Mouse (Mus musculus): ENCODE measurements around the gene Plppr2.

The Plppr2 gene

GRCm38 (mm10) chr9:21960558-21961208 lies 23.9 kb downstream of the Plppr2 start:
- in situ Hi-C loops (cut with MboI, MseI): no loop called here

DNA sequence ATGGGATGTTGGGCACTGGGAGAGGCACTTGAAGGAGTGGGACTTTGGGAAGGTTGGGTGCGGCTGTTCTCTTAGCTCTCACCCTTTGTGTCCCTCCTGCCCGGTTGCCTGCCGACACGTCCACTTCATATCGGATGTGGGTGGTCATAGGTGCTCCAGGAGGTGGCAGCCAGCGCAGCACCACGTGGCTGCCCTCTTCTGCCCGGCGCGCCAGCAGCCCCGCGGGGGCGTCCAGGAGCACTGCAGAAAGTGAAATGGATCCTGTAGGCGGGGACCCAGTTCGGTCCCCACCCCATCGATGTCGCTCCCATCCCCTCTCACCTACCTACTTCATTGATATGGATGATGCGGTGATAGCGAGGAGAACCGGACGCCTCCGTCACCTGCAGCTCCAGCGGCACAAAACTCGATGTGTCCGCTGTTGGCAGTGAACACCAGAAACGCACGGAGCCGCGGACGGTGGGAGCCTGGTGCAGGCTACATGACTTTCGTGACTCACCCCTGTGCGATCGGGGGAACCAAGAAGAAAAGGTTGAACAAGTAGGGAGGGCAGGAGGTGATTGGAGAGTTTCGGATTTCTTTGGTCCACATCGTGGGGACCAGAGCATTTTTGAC lies 24.6 kb downstream of the Plppr2 start:
- in situ Hi-C loops (cut with MboI, MseI): no loop called here

- in situ Hi-C loops (cut with MboI, MseI): no loop called here
Observed at GRCm38 (mm10) chr9:21962010-21962409, 25.2 kb downstream of the Plppr2 start.

- in situ Hi-C loops (cut with MboI, MseI): no loop called here
Observed at GRCm38 (mm10) chr9:21962416-21963059, 25.7 kb downstream of the Plppr2 start.

DNA sequence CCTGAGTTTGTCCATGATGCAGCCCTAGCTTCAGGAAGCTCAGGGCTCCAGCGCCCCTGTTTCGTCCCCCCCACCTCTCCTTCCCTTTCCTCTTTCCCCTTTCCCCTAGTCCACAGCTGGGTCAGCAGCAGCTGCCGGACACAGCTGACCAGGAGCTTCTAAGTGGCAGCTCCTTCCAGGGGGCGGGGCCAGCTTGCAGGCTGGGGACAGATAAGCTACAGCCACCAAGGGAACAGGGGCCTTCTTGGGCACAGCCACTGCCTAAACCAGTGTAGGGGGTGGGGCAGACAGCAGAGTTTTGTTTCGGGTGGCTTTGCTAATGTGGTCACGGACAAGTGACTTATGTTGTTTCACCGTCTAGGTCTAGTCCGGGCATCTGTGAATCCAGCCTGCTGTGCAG lies 26.6 kb downstream of the Plppr2 start, which contains the start of gene Epor:
Gene Epor (minus strand): TSS at position 90 of the 400 bp plus-strand sequence.
- in situ Hi-C loops (cut with MboI, MseI): no loop called here

DNA sequence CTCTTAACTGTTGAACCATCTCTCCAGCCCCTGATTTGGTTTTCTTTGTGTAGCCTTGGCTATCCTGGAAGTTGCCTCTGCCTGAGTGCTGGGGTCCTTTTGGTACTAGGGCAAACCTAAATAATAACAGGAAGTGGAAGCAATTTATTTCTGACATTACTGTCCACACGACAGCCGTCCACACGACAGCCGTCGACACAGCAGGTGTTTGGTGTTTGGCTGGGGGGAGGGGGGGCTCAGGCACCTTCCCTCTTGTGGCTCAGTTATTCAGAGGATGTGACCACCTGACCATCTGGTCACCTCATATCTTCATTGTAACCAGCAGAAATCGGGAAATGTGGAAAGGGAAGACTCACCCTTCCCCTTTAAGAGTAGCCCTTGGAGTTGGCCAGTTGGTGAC lies 32.0 kb downstream of the Plppr2 start:
- in situ Hi-C loops (cut with MboI, MseI): no loop called here

GRCm38 (mm10) chr9:21969304-21969703 lies 32.5 kb downstream of the Plppr2 start:
- in situ Hi-C loops (cut with MboI, MseI): no loop called here

DNA sequence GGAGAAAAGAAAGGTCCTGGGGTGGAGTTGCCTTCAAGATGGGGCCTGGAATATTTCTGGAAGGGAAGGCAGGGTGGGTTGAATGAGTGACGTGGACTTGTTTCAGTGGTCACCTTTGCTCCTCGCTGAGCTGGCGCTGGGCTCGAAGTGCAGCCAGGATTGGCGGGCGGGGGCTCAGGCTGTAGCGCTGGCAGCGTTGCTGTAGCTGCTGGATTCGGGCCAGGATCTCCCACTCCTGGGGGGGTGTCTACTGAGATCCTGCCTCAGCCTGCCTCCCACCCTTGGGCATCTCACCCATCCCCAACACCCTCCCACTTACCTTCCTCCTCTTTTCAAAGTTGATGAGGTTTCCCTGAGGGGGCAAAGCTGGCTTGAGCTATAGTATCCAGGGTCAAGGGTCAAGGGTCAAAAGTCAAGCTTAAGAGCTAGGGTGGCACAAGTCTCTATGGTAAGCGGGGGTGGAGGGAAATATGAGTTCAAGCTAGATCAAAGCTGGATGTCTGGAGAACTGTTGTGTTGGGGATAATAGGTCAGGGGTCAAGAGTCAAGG lies 39.9 kb downstream of the Plppr2 start:
- in situ Hi-C loops (cut with MboI, MseI): loop anchor here in 1 of 2 experiments (5.0 kb wide), 1 partner anchor 86 kb away; no protein-coding TSS in a partner anchor

DNA sequence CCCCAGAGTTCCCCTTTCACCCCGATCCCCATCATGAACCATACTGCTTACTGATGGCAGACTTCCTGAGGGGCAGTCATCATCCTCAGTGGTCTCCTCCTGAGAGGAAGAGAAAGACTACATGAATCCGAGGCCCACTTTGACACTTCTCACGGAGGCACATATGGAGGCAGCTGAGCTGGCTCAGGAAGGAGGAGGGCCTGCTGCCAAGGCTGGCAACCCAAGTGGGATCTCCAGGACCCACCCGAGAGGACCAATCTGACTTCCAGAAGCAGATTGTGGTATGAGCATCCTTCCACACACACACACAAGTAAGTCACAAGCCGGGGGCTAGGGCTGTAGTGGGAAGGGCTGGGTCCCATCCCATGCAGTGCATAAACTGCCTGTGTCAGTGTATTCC lies 40.5 kb downstream of the Plppr2 start:
- in situ Hi-C loops (cut with MboI, MseI): loop anchor here in 1 of 2 experiments (5.0 kb wide), 1 partner anchor 85 kb away; no protein-coding TSS in a partner anchor

DNA sequence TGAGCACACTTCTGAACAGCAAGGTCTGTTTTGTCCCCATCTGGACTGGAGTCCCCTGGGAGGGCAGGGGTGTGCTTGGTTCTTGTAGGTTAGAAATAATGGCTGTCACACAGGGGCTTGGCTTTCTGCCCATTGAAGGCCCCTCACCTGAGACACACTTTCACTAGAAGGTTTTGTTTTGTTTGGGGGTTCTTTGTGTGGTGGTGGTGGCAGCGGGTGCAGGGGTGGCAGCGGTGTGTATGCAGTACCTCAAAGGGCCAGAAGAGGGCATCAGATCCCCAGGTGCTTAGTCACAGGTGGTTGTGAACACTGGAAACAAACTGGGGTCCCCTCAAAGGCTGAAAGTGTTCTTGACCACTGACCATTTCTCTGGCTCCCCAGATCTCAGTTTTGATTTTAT lies 41.1 kb downstream of the Plppr2 start:
- in situ Hi-C loops (cut with MboI, MseI): loop anchor here in 1 of 2 experiments (5.0 kb wide), 1 partner anchor 84 kb away; no protein-coding TSS in a partner anchor

DNA sequence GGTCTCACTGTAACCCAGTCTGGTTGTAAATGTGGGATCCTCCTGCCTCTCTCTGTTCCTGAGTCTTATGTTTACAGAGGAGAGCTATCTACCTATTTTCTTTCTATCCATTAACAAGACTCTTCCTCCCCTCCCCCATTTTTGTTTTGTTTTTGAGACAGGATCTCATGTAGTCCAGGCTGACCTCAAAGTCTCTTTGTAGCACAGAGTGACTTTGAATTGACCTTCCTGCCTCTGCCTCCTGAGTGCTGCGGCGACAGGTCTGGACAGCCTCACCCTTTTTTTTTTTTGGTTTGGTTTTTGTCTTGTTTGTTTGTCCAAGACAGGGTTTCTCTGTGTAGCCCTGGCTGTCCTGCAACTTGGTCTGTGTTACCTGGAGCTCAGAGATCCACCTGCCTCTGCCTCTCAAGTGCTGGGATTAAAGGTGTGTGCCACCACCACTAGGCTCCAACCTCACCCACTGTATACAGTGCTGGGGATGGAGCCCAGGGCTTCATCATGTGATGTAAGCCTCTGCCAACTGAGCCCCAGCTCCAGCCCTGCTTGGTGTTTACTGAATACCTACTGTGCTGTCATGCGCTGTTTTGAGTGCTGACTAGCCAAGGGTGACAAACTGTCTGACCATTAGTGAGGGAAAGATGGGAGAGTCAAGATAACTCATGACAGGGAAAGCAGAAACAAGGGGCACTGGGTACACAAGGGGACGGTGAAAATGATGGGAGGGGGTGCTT lies 41.7 kb downstream of the Plppr2 start:
- in situ Hi-C loops (cut with MboI, MseI): loop anchor here in 1 of 2 experiments (5.0 kb wide), 1 partner anchor 84 kb away; no protein-coding TSS in a partner anchor

DNA sequence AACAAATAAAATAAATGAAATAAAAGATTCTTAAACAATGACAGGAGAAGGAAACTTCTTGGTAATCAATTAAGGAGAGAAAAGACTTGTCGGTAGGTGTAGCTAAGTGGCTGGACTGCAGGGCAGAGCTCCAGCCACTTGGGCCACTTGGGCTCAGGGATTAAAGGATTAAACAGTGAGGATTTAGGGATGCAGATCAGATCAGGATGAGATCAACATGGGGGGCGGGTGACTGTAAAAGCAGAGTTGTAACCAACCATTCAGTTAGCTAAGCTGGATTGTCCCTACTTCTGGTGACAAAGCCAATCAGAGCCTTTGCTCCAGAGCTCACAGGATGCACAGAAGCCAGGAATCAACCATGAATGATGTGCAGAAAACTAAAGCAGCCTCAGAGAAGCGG lies 47.1 kb downstream of the Plppr2 start:
- in situ Hi-C loops (cut with MboI, MseI): no loop called here

DNA sequence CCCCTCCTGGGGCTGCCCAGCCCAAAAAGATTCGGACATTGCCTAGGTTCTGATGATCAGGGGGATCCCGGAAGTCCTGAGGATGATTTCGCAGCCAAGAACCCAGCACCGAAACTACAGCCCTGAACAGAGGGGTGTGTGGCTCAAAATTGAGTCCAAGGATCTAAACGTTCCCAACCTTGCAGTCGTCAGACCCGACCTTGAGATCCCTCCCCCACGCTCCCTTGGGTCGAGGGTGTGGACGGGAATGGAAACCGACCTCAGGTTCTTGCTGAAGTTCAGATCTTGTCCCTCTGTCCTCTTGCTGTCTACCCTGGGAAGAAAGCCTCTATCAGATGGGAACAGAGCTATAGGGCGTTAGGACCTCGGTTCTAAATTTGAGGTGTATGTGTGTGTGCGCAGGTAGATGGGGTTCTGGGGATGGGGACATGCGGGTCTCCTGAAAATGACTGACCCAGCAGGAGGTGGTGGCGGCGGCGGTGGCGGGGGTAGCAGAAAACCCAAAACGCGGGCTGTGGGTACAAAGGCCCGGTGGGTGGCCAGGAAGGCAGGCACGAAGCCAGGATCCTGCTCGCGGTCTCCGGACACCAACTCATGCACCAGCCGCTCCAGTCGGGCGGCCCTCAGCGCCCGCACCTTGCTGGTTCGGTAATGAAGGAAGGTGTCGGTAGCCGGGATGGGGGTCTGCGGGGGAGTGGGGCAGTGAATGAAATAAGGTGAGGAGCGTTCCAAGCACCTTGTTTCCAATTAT lies 50.9 kb downstream of the Plppr2 start:
- in situ Hi-C loops (cut with MboI, MseI): no loop called here

DNA sequence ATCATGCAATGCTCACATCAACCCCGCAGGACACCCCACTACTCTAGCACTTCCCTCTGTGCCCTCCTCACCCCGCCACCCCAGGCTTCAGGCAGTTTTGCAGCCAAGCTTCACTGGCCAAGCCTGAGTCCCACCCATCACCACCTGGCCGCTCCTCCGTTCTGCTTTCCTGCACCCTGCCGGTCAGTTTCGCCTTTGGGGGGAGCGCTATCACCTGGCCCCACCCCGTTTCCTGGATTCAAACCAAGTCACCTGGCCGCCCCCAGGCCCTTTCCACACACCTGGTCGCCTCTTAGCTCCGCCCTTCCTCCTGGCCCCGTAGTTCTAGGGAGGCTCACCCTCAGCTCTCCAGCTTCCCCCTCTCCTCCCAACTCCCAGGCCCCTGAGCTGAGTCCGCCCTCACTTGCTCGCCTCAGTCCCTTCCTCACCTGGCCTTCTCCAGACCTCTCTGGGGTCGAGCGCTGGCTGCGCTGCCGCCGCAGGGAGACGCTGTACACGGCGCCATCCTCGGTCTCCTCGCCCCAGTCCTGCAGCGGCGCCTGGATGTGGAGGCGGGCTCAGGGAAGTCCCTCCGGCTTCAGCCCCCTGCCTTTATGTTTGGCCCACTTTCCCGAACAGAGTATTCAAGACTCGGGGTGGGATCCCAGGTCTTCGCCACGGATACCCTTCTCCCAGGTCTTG lies 51.7 kb downstream of the Plppr2 start:
- in situ Hi-C loops (cut with MboI, MseI): no loop called here

- in situ Hi-C loops (cut with MboI, MseI): no loop called here
Observed at GRCm38 (mm10) chr9:21989230-21990110, 52.6 kb downstream of the Plppr2 start, which contains the start of gene Rgl3. TSS of gene Rgl3 (minus strand) at chr9:21989446.

- in situ Hi-C loops (cut with MboI, MseI): no loop called here
Observed at GRCm38 (mm10) chr9:21992227-21992626, 55.4 kb downstream of the Plppr2 start.

DNA sequence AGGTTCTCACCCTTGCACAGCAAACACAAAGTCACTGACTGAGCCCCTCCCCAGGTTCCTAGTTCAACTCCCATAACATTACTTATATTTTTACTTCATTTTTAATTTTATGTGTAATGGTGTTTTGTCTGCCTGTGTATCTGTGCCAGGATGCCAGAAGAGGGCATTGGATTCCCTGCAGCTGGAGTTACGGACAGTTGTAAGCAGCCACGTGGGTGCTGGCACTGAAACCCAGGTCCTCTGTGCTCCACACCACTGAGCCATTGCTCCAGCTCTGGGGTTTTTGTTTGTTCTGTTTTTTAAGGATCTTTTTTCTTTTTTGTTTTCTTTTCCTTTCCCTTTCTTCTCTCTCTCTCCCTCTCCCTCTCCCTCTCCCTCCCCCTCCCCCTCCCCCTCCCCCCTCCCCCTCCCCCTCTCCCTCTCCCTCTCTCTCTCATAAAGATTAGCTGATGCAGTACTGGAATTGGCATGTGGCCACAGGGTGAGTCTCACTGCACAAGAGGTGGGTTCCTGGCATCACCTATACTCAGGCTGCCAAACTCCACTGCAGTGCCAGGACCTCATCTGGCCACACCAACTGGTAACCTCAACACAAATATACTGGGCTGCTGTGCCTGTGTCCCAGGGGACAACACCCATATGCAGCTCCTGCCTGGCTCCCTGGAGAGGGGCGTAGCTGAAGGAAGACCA lies 59.5 kb downstream of the Plppr2 start:
- in situ Hi-C loops (cut with MboI, MseI): no loop called here

All from T-helper 17 cell (primary cell).